Mouse (Mus musculus) midbrain, postnatal 0 days (tissue): ENCODE measurements around the gene Ccnjl. TPM values are rescaled to one million over a fixed set of nuclear protein-coding genes. Genes with fewer than 3 reads are reported as not detected.

Experiments
- ATAC-seq: fragments of 200-750 bp; cut with Nextera tagmentation; 2 replicates; pipeline ENCODE4 v1.8.0; 2017; ENCODE audit warnings: moderate number of reproducible peaks, mild to moderate bottlenecking, moderate TSS enrichment, moderate library complexity; ENCODE audit not compliant: low FRiP score
- DNase-seq: peaks from one replicate; pipeline ENCODE4 v3.0.0-alpha.2; 2015; ENCODE audit warnings: low spot score
- H3K27ac ChIP-seq: fragments of 300-500 bp; sonication (generic); 2 replicates; pipeline ENCODE4 v1.5.1; 2014; ENCODE audit warnings: low read depth, mild to moderate bottlenecking, low read length, mixed read lengths
- H3K27me3 ChIP-seq: fragments of 300-500 bp; sonication (generic); 2 replicates; pipeline ENCODE4 v1.6.1; 2014; ENCODE audit warnings: low read length, control low read depth, mixed read lengths; ENCODE audit not compliant: insufficient read depth
- H3K36me3 ChIP-seq: fragments of 300-500 bp; sonication (generic); 2 replicates; pipeline ENCODE4 v1.6.1; 2014; ENCODE audit warnings: low read length, control low read depth, mixed read lengths; ENCODE audit not compliant: insufficient read depth
- H3K4me1 ChIP-seq: fragments of 300-500 bp; sonication (generic); 2 replicates; pipeline ENCODE4 v1.6.1; 2014; ENCODE audit warnings: mild to moderate bottlenecking, control low read depth, antibody characterized with exemption, low read length, mixed read lengths; ENCODE audit not compliant: insufficient read depth
- H3K4me2 ChIP-seq: fragments of 300-500 bp; sonication (generic); 2 replicates; pipeline ENCODE4 v1.6.1; 2014; ENCODE audit warnings: low read depth, mild to moderate bottlenecking, low read length, mixed read lengths; ENCODE audit not compliant: poor library complexity, severe bottlenecking
- H3K4me3 ChIP-seq: fragments of 300-500 bp; sonication (generic); 2 replicates; pipeline ENCODE4 v1.5.1; 2014; ENCODE audit warnings: low read depth, mild to moderate bottlenecking, low read length, moderate library complexity
- H3K9ac ChIP-seq: fragments of 300-500 bp; sonication (generic); replicated peaks from 2 replicates; pipeline ENCODE4 v1.6.1; 2014; ENCODE audit warnings: mild to moderate bottlenecking, low read length, moderate library complexity, mixed read lengths; ENCODE audit not compliant: poor library complexity, severe bottlenecking
- H3K9me3 ChIP-seq: fragments of 300-500 bp; sonication (generic); 2 replicates; pipeline ENCODE4 v1.6.1; 2016; ENCODE audit warnings: low read length, control low read depth
- CTCF ChIP-seq: IDR thresholded peaks from 2 replicates; pipeline ENCODE4 v1.5.1; 2016; ENCODE audit warnings: antibody characterized with exemption, mild to moderate bottlenecking
- WGBS: fragments of 180-500 bp; shearing (Covaris S2); extraction: QIAGEN DNeasy Blood & Tissue Kit; methylation state at CpG from one replicate; pipeline ENCODE4 v1.1.7; 2014; 5-methylcytosine and 5-hydroxymethylcytosine counted together
- polyA plus RNA-seq: library from polyadenylated mRNA; unstranded; fragments of >200 nt; fragmentation: Nextera tagmentation; extraction: Ambion mirVana; gene quantifications from 2 replicates; pipeline ENCODE4 v1.2.1, GENCODE M21; 2015
- total RNA-seq: library from RNA; depleted of rRNA; stranded (reverse); fragments of >200 nt; gene quantifications from 2 replicates; pipeline ENCODE4 v1.2.3, GENCODE M21; 2014

The Ccnjl gene
- total and polyA plus RNA-seq, 2 experiments from 2014 or later: 2.2 to 3.1 TPM

GRCm38 (mm10) chr11:43612834-43613488 is 84.4 kb downstream of the Ccnjl start:
- peak; percentile 93 for DNase-seq
- Histone ChIP-seq H3K36me3 (no peaks in the 10 kb centered on the region), H3K4me3 (no peak overlapping the region), H3K27me3 (no peaks in the 10 kb centered on the region), H3K27ac (peak overlapping the region; percentile 20; the same call in 1 of the 2 replicates), H3K9me3 (no peaks in the 10 kb centered on the region), H3K9ac (no peak overlapping the region), H3K4me1 (no peaks in the 10 kb centered on the region), H3K4me2 (no peak overlapping the region)
- WGBS: 19% methylated on average over 12 of the region's 12 CpGs
- peak; percentile 88 for TF ChIP-seq CTCF
- ATAC-seq: peak; percentile 70; the same call in 1 of the 2 replicates

- DNase-seq (peak; percentile 32), ATAC-seq (peak; percentile 70)
- Histone ChIP-seq H3K4me1 (no peaks in the 10 kb centered on the region), H3K27me3 (no peaks in the 10 kb centered on the region), H3K36me3 (no peaks in the 10 kb centered on the region), H3K9ac (no peak overlapping the region), H3K4me3 (no peak overlapping the region), H3K27ac (no peak overlapping the region; the same call in 1 of the 2 replicates), H3K9me3 (no peaks in the 10 kb centered on the region), H3K4me2 (no peak overlapping the region)
- no peak for TF ChIP-seq CTCF
- 25% methylated on average over 5 of the region's 5 CpGs for WGBS
Observed at GRCm38 (mm10) chr11:43617924-43618323, 89.3 kb downstream of the Ccnjl start.

DNA sequence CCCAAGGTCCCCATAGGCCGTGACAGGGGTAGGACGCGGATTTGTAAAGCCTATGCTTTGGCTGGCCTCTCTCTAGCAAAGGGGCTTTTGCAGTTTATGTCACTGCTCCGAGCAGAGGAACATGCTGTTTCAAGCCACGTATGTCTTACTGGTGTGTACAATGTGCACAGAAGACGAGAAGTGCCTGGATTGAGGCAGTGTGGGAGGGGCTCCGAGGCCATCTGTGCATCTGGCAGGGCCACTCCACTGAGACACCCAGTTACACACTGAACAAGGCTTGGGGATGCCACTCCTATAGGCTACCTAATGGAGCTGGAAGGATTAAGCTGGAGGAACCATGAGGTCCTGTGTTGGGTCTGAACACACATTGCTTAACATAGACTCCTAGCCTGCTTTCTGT is 89.8 kb downstream of the Ccnjl start:
- H3K9ac ChIP-seq: no peak overlapping the region
- DNase-seq: peak; percentile 24
- no peak overlapping the region for H3K4me2 ChIP-seq
- H3K4me3 ChIP-seq: no peak overlapping the region
- H3K4me1 ChIP-seq: no peaks in the 10 kb centered on the region
- H3K27ac ChIP-seq: no peak overlapping the region
- 0 out of 2 replicates have a peak, but pooled peaks have one; percentile 47 for ATAC-seq
- TF ChIP-seq CTCF: no peak
- WGBS: 37% methylated on average over 7 of the region's 7 CpGs
- no peaks in the 10 kb centered on the region for H3K9me3 ChIP-seq
- no peaks in the 10 kb centered on the region for H3K36me3 ChIP-seq
- no peaks in the 10 kb centered on the region for H3K27me3 ChIP-seq

DNA sequence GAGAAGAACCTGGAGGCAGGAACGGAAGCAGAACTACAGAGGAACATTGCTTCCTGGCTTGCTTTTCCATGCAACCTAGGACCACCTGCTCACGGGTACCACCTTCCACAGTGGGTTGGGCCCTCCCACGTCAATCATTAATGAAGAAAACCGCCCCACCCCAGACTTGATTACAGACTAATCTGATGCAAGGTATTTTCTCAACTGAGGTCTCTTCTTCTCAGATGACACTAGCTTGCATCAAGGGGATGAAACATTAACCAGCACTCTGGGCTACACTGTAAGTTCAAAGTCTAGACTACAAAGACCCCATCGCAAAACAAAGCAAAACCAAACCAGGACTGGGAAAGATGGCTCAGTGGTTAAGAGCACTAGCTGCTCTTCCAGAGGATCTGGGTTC is 93.2 kb downstream of the Ccnjl start:
- Histone ChIP-seq H3K9ac (no peak overlapping the region), H3K9me3 (no peaks in the 10 kb centered on the region), H3K27ac (no peak overlapping the region), H3K4me2 (no peak overlapping the region), H3K4me1 (peaks cover 7% of the 10 kb centered on the region), H3K4me3 (no peak overlapping the region), H3K27me3 (no peaks in the 10 kb centered on the region), H3K36me3 (no peaks in the 10 kb centered on the region)
- no peak for DNase-seq
- WGBS: 95% methylated on average over 5 of the region's 5 CpGs
- TF ChIP-seq CTCF: no peak
- no peak for ATAC-seq

DNA sequence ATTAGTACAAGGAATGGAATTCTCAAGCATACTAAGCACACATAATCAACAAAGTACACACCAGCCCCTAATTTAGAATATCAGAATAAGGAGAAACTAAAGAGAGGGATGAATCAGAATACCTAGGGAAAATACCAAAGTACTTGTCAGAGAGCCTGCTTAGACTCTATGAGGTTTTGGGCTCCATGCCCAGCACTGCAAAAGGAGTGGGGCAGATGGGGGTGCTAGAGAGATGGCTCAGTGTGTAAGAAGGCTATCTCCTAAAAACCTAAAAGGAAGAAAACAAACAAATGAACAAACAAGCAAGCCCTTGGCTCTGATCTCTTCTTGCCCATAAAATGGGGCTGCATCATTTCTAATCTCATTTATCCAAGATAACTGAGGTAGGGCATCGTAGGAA is 95.8 kb downstream of the Ccnjl start:
- Histone ChIP-seq H3K9me3 (no peaks in the 10 kb centered on the region), H3K9ac (no peak overlapping the region), H3K4me3 (no peak overlapping the region), H3K27ac (no peak overlapping the region), H3K27me3 (no peaks in the 10 kb centered on the region), H3K36me3 (no peaks in the 10 kb centered on the region), H3K4me1 (peaks cover 13% of the 10 kb centered on the region), H3K4me2 (no peak overlapping the region)
- no peak for TF ChIP-seq CTCF
- ATAC-seq (no peak), DNase-seq (no peak)
- 86% methylated on average over 1 of the region's 1 CpGs for WGBS

- DNase-seq: peak; percentile 56
- peak; percentile 52; the same call in 1 of the 2 replicates for ATAC-seq
- 10% methylated on average over 12 of the region's 12 CpGs for WGBS
- H3K27ac ChIP-seq: peak overlapping the region; percentile 43; the same call in 1 of the 2 replicates
- no peaks in the 10 kb centered on the region for H3K9me3 ChIP-seq
- H3K36me3 ChIP-seq: no peaks in the 10 kb centered on the region
- H3K4me3 ChIP-seq: peak overlapping the region; percentile 15; the same call in 1 of the 2 replicates
- H3K4me1 ChIP-seq: peaks cover 13% of the 10 kb centered on the region
- peak overlapping the region; percentile 9; the same call in 1 of the 2 replicates for H3K9ac ChIP-seq
- no peak for TF ChIP-seq CTCF
- peak overlapping the region; percentile 39 for H3K4me2 ChIP-seq
- no peaks in the 10 kb centered on the region for H3K27me3 ChIP-seq
Observed at GRCm38 (mm10) chr11:43626300-43626926, 97.8 kb downstream of the Ccnjl start.
